Mouse (Mus musculus) left cerebral cortex, postnatal 14 days (tissue): ENCODE results near the gene Cdc42bpa. TPM values are rescaled to one million over a fixed set of nuclear protein-coding genes. Genes with fewer than 3 reads are reported as not detected.

ENCODE experiments used
- DNase-seq, 2 experiments: peaks; one replicate each; pipeline ENCODE4 v3.0.0; 2021 to 2022; ENCODE audit warnings: low spot score in 2 of 2, mixed read lengths in 1 of 2
- intact Hi-C: fragments of 180-260 bp; cut with DNase I; formaldehyde crosslinking; loops from one replicate; pipeline ENCODE4 v1.15.1; 2025
- total RNA-seq, 2 experiments: library from RNA; stranded (reverse); gene quantifications; 2 replicates each; pipeline ENCODE4 v1.2.3; 2021

The Cdc42bpa gene
- total RNA-seq, 2 experiments from 2014 or later: 211 to 234 TPM

GRCm38 (mm10) chr1:180198959-180199714 is 238.9 kb downstream of the Cdc42bpa start, which contains the start of gene Coq8a:
TSS of gene Coq8a (minus strand) at chr1:180199602.
- DNase-seq: no peak
- intact Hi-C loops: no loop called here

GRCm38 (mm10) chr1:180199715-180200050 is 239.4 kb downstream of the Cdc42bpa start:
- no peak for DNase-seq

DNA sequence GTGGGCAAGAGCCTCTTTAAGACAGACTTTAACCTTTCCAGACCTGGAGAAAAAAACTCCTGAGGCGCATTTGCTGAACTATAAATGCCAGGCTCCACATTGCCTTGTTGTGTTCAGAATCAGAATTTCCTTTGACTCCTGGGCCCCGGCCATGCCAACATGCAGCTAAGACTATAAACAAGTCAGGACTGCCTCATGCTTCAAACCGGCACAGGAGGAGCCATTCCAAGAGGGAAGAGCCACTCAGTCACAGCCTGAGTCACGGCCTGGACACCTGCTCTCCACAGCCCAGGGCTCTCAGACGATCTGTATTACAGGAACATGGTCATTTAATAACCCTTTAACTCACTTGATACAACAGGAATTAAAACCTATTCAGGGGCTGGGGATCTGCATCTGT is 240.4 kb downstream of the Cdc42bpa start:
- no peak for DNase-seq
- intact Hi-C loops: no loop called here

More at GRCm38 (mm10) chr1:180199715-180200050, 239.4 kb downstream of the Cdc42bpa start:
- intact Hi-C loops: no loop called here

- intact Hi-C loops: no loop called here
- no peak for DNase-seq
Measured at GRCm38 (mm10) chr1:180208370-180208769, 248.1 kb downstream of the Cdc42bpa start.

GRCm38 (mm10) chr1:180210031-180210432 is 249.8 kb downstream of the Cdc42bpa start:
- intact Hi-C loops: no loop called here
- no peak for DNase-seq

GRCm38 (mm10) chr1:180210781-180211271 is 250.6 kb downstream of the Cdc42bpa start:
- no peak for DNase-seq
- intact Hi-C loops: no loop called here

- intact Hi-C loops: no loop called here
- DNase-seq: no peak
Measured at GRCm38 (mm10) chr1:180212911-180213310, 252.6 kb downstream of the Cdc42bpa start.

GRCm38 (mm10) chr1:180215044-180215443 is 254.8 kb downstream of the Cdc42bpa start:
- intact Hi-C loops: loop anchor here (2.0 to 5.0 kb wide), 2 partner anchors 40 to 368 kb away; no protein-coding TSS in a partner anchor

More at GRCm38 (mm10) chr1:180215044-180215443, 254.8 kb downstream of the Cdc42bpa start:
- peak; percentile 43 to 49 for DNase-seq

Other genes with a start within 250 kb of the Cdc42bpa start
- under 1 TPM; 0.13 TPM for gene Kif28, start 215.2 kb upstream of the Cdc42bpa start, total RNA-seq
- gene Gm10518, start 157.1 kb upstream of the Cdc42bpa start, total RNA-seq: not detected
- 10 to 100 TPM; 24.6 to 28.4 TPM for gene Ahctf1, start 156.8 kb upstream of the Cdc42bpa start, total RNA-seq
- 10 to 100 TPM; 31.3 to 34.9 TPM for gene Coq8a, start 239.1 kb downstream of the Cdc42bpa start, total RNA-seq